Mouse (Mus musculus) bone marrow, adult 2 months (tissue): ENCODE results near the gene Ssbp3. TPM values are rescaled to one million over a fixed set of nuclear protein-coding genes. Genes with fewer than 3 reads are reported as not detected.

Source experiments
- H3K27ac ChIP-seq: fragments of 200-500 bp; 2 replicates; pipeline ENCODE4 v1.5.1; 2012; ENCODE audit warnings: low read depth, mild to moderate bottlenecking, control low read depth, inconsistent platforms, low read length; ENCODE audit not compliant: control insufficient read depth, poor library complexity, insufficient read depth
- H3K4me1 ChIP-seq: fragments of 200-500 bp; 2 replicates; pipeline ENCODE4 v1.6.1; 2011; ENCODE audit warnings: low read length; ENCODE audit not compliant: control insufficient read depth, insufficient read depth
- H3K4me3 ChIP-seq: fragments of 200-500 bp; replicated peaks from 2 replicates; pipeline ENCODE3; 2011; ENCODE audit warnings: mild to moderate bottlenecking, low read depth, low read length, control low read depth; ENCODE audit not compliant: control insufficient read depth
- CTCF ChIP-seq: fragments of 200-500 bp; IDR thresholded peaks from 2 replicates; pipeline ENCODE4 v1.5.1; 2011; ENCODE audit warnings: low read length, control low read depth; ENCODE audit not compliant: control insufficient read depth, insufficient read depth
- POLR2A ChIP-seq: fragments of 200-500 bp; IDR thresholded peaks from 2 replicates; pipeline ENCODE4 v1.6.1; 2011; ENCODE audit warnings: low read depth, mild to moderate bottlenecking, control low read depth, low read length, borderline replicate concordance; ENCODE audit not compliant: control insufficient read depth
- whole genome bisulfite sequencing: fragments of 180-500 bp; shearing (Covaris S2); methylation state at CpG from one replicate; pipeline ENCODE4 v1.1.7; 2018; 5-methylcytosine and 5-hydroxymethylcytosine counted together
- polyA plus RNA-seq: library from polyadenylated mRNA; stranded (reverse); fragments of >200 nt; gene quantifications from 2 replicates; pipeline ENCODE4 v1.2.4, GENCODE M21; 2011; ENCODE audit warnings: low replicate concordance; ENCODE audit not compliant: missing spikeins, insufficient read depth, insufficient read length

Ssbp3 gene
- polyA plus RNA-seq, 1 experiment = 84.3 TPM

GRCm38 (mm10) chr4:106995069-106995468, 84.6 kb downstream of the Ssbp3 start:
- H3K4me3 ChIP-seq = no peak overlapping the region
- no peaks in the 10 kb centered on the region for H3K4me1 ChIP-seq
- TF ChIP-seq POLR2A (no peak), CTCF (no peak)
- 87% methylated on average over 6 of the region's 6 CpGs for WGBS
- H3K27ac ChIP-seq = no peak overlapping the region

DNA sequence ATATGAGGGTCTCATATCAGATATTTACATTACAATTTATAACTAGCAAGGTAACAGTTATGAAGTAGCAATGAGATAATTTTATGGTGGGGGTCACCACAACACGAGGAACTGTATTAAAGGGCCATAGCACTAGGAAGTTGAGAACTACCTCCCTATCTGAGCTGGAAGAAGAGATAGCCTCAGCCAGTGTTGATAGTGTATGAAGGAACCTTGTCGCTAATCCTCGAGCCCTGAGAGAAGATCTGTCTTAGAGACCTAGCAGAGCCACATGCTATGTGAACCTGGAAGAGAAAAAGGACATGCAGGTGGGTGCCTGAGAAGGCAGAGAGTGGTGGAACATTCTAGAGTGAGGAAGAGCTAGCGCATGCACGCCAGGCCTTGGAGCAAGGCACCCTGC, 85.0 kb downstream of the Ssbp3 start:
- no peaks in the 10 kb centered on the region for H3K4me1 ChIP-seq
- WGBS = 70% methylated on average over 5 of the region's 5 CpGs
- no peak overlapping the region for H3K4me3 ChIP-seq
- no peak overlapping the region for H3K27ac ChIP-seq
- TF ChIP-seq POLR2A = no peak
- TF ChIP-seq CTCF = no peak

- H3K27ac ChIP-seq = no peak overlapping the region
- 43% methylated on average over 13 of the region's 13 CpGs for WGBS
- H3K4me1 ChIP-seq = no peaks in the 10 kb centered on the region
- no peak overlapping the region for H3K4me3 ChIP-seq
- no peak for TF ChIP-seq CTCF
- TF ChIP-seq POLR2A = no peak
Measured at GRCm38 (mm10) chr4:106996305-106997076, 86.0 kb downstream of the Ssbp3 start.

GRCm38 (mm10) chr4:107001259-107001810, 90.8 kb downstream of the Ssbp3 start:
- Histone ChIP-seq H3K27ac (no peak overlapping the region), H3K4me3 (no peak overlapping the region), H3K4me1 (peaks cover 1% of the 10 kb centered on the region; the same call in 1 of the 2 replicates)
- TF ChIP-seq POLR2A (no peak), CTCF (no peak)
- 71% methylated on average over 5 of the region's 5 CpGs for WGBS

GRCm38 (mm10) chr4:107001916-107002488, 91.5 kb downstream of the Ssbp3 start:
- Histone ChIP-seq H3K4me3 (no peak overlapping the region), H3K27ac (no peak overlapping the region), H3K4me1 (peaks cover 1% of the 10 kb centered on the region; the same call in 1 of the 2 replicates)
- WGBS = 79% methylated on average over 14 of the region's 14 CpGs
- no peak for TF ChIP-seq CTCF
- no peak for TF ChIP-seq POLR2A

- Histone ChIP-seq H3K4me3 (no peak overlapping the region), H3K27ac (no peak overlapping the region; the same call in 1 of the 2 replicates), H3K4me1 (peaks cover 5% of the 10 kb centered on the region)
- WGBS = 64% methylated on average over 11 of the region's 11 CpGs
- TF ChIP-seq POLR2A (no peak), CTCF (no peak)
Measured at GRCm38 (mm10) chr4:107002517-107003165, 92.1 kb downstream of the Ssbp3 start.

GRCm38 (mm10) chr4:107003199-107003598, 92.7 kb downstream of the Ssbp3 start:
- Histone ChIP-seq H3K4me1 (peaks cover 5% of the 10 kb centered on the region), H3K27ac (no peak overlapping the region), H3K4me3 (no peak overlapping the region)
- no peak for TF ChIP-seq POLR2A
- 90% methylated on average over 2 of the region's 2 CpGs for WGBS

DNA sequence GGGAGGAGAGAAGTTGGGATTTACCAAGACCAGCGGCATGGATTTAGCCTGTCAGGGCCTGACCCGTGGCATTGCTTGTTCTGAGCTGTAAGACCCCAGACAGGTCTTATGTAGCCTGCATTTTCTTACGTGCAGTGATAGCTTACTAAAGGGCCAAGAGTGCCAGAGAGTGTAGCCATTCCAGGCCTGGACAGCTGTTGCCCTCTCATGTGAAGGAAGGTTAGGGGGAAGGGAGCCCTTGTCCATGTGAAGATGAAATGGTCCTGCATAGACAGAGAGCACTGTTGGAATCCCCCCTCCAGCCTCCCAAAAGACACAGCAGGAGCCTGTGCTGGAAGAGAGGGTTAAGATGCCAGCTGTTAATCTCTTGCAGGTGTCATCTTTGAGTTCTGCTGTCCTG, 93.3 kb downstream of the Ssbp3 start:
- Histone ChIP-seq H3K27ac (no peak overlapping the region), H3K4me3 (no peak overlapping the region), H3K4me1 (peaks cover 5% of the 10 kb centered on the region)
- TF ChIP-seq CTCF = no peak
- TF ChIP-seq POLR2A = no peak
- 91% methylated on average over 3 of the region's 3 CpGs for WGBS
